Mouse (Mus musculus) c-Kit-negative CD71-positive TER-119-positive erythroid progenitor cells, embryonic 14.5 days (primary cell): ENCODE results near the gene Tsku.

ENCODE experiments used
- DNase-seq: peaks from one replicate; pipeline ENCODE4 v3.0.0-alpha.2; 2013; ENCODE audit warnings: low read depth, low spot score

Tsku gene

GRCm38 (mm10) chr7:98361063-98361652, at the start of gene Tsku:
Tsku (minus strand) TSS chr7:98361328.
- DNase-seq, result no peak

GRCm38 (mm10) chr7:98407615-98408014, 46.5 kb upstream of the Tsku start:
- DNase-seq, result no peak

GRCm38 (mm10) chr7:98403996-98404395, 42.9 kb upstream of the Tsku start:
- DNase-seq, result no peak

- DNase-seq, result no peak
These were observed 41.8 kb upstream of the Tsku start for GRCm38 (mm10) chr7:98402582-98403574.

- no peak for DNase-seq
These were observed 31.5 kb upstream of the Tsku start for GRCm38 (mm10) chr7:98392466-98393201.

GRCm38 (mm10) chr7:98391351-98391936, 30.3 kb upstream of the Tsku start:
- DNase-seq, result no peak

GRCm38 (mm10) chr7:98390486-98390885, 29.4 kb upstream of the Tsku start:
- no peak for DNase-seq

DNA sequence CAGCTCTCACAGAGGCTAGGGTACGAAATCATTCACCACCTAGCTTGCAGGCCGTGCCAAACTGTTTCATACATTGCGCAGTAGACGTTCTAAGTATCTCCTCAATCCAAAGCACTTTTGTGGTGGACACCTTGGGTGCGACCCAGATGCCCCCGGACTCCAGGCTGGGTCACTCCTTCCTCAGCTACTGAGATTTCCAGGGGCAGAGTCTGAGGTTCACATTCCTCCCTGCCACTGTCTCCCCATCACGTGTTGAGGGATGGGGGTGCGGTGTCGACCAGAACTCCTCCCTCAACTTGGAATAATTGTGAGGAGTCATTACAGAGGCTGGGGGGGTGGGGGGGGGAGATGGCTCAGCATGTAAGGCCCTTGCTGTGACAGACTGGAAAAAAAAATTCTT, 28.5 kb upstream of the Tsku start:
- DNase-seq, result no peak

GRCm38 (mm10) chr7:98388881-98389501, 27.9 kb upstream of the Tsku start:
- no peak for DNase-seq

- DNase-seq, result no peak
These were observed 26.1 kb upstream of the Tsku start for GRCm38 (mm10) chr7:98387201-98387600.

DNA sequence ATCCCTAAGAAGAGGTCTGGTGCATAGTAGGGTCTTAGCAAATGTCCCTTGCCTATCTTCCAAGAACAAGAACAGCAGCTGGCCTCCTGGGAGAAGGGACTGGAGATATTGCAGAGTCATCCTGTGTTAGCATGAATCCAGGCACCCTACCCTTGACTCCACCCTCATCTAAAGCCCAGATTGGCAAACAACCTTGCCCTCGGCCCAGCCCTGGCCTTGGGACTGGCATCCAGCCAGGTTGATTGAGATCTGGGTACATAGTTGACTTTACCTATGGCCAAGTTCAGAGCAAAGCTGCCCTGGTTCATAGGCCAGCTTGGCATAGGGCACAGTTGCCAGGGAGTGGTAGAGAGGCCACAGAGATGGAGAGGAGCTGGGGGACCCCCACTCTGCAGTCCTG, 24.0 kb upstream of the Tsku start:
- DNase-seq, result no peak

- DNase-seq, result no peak
These were observed 22.2 kb upstream of the Tsku start for GRCm38 (mm10) chr7:98383337-98383736.

GRCm38 (mm10) chr7:98382784-98383183, 21.7 kb upstream of the Tsku start:
- DNase-seq, result no peak

- no peak for DNase-seq
These were observed 19.2 kb upstream of the Tsku start for GRCm38 (mm10) chr7:98380224-98380925.

DNA sequence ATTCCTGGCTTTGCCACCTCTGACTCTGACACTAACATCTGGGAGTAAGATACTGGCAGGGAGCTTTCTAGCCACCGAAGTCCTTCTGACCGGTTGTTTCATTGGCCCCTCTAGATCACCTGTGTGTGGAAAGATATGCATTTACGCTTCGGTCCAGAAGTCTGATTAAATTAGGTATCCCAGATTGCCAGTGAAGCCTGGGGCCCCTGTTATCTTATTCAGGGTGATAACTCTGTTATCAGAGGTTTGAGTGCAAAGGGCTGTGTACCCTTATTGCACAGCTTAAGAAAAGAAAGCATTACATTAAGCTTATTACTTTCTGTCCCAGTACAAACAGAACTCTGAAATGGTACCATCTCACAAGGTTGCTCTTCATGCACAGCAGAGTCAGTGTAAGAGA, 18.1 kb upstream of the Tsku start:
- no peak for DNase-seq

DNA sequence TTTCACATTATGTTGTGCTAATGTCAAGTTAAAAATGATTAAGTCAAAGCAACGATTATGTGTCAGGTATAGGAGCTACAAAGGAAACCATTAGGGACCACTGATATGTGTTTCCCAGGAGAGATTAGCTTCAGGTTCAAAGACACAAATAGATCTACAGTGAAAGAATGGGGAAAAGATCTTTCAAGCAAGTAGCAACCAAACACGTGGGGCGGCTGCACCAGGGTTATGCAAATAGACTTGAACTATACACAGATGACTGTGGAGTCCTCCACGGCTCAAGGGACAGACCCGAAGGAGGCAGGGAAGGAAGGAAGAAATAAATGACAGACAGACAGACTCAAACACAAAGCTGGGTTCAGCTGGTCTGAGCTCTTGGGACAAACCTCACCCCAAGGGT, 16.1 kb upstream of the Tsku start:
- no peak for DNase-seq

- no peak for DNase-seq
These were observed 10.0 kb upstream of the Tsku start for GRCm38 (mm10) chr7:98371161-98371560.

- no peak for DNase-seq
These were observed 8.7 kb upstream of the Tsku start for GRCm38 (mm10) chr7:98369762-98370369.

- no peak for DNase-seq
These were observed 534 bp upstream of the Tsku start for GRCm38 (mm10) chr7:98361662-98362061.

GRCm38 (mm10) chr7:98360621-98360990, 522 bp downstream of the Tsku start:
- DNase-seq, result no peak
